Mouse (Mus musculus) ES-E14 (cell line): Measurements from ENCODE around the gene Vcp.

ENCODE experiments used
- HCFC1 ChIP-seq: IDR thresholded peaks from 2 replicates; pipeline ENCODE4 v1.6.1; 2012; ENCODE audit warnings: low read length, inconsistent platforms, borderline replicate concordance; ENCODE audit not compliant: insufficient read depth
- ZC3H11A ChIP-seq: IDR thresholded peaks from 2 replicates; pipeline ENCODE4 v1.6.1; 2012; ENCODE audit warnings: low read depth, mild to moderate bottlenecking, inconsistent platforms, low read length, borderline replicate concordance

GRCm38 (mm10) chr4:43035851-43036250, 35.5 kb upstream of the Vcp start:
- no peak for TF ChIP-seq ZC3H11A
- no peak for TF ChIP-seq HCFC1
